Mouse (Mus musculus): ENCODE measurements around the gene Dnajb6. TPM values are rescaled to one million over a fixed set of nuclear protein-coding genes. Genes with fewer than 3 reads are reported as not detected.
A peak's percentile ranks its signal among the peaks of the same experiment; 100 is the strongest.

Gene Dnajb6
- polyA plus RNA-seq, 1 experiment from 2014 or later: 177 TPM

- Histone ChIP-seq H3K27me3 (ENCODE audit: low read depth, poor library complexity, severe bottlenecking) (no peaks in the 10 kb centered on the region), H3K4me1 (peaks cover 15% of the 10 kb centered on the region), H3K9me3 (replicated peaks) (no peaks in the 10 kb centered on the region), H3K36me3 (0 out of 2 replicates have a peak, but pooled peaks cover 7% of the 10 kb centered on the region), H3K27ac (peak overlapping the region; percentile 95), H3K4me3 (peak overlapping the region; percentile 78)
- WGBS: 1% methylated on average over 48 of the region's 48 CpGs
- DNase-seq (ENCODE audit: low spot score): no peak
These were observed 799 bp downstream of the Dnajb6 start for GRCm38 (mm10) chr5:29736073-29736900.

GRCm38 (mm10) chr5:29736942-29737341, 1.5 kb downstream of the Dnajb6 start:
- Histone ChIP-seq H3K27me3 (ENCODE audit: low read depth, poor library complexity, severe bottlenecking) (no peaks in the 10 kb centered on the region), H3K4me3 (peak overlapping the region; percentile 78), H3K27ac (peak overlapping the region; percentile 95; the same call in 1 of the 2 replicates), H3K9me3 (replicated peaks) (no peaks in the 10 kb centered on the region), H3K4me1 (peaks cover 15% of the 10 kb centered on the region), H3K36me3 (peaks cover 14% of the 10 kb centered on the region)
- 63% methylated on average over 9 of the region's 9 CpGs for WGBS
- DNase-seq (ENCODE audit: low spot score): no peak

GRCm38 (mm10) chr5:29737471-29737870, 2.0 kb downstream of the Dnajb6 start:
- peak overlapping the region; percentile 78; the same call in 1 of the 2 replicates for H3K4me3 ChIP-seq
- WGBS: 97% methylated on average over 5 of the region's 5 CpGs
- no peak for DNase-seq (ENCODE audit: low spot score)
- peaks cover 19% of the 10 kb centered on the region for H3K36me3 ChIP-seq
- H3K4me1 ChIP-seq: peaks cover 15% of the 10 kb centered on the region
- H3K9me3 ChIP-seq (replicated peaks): no peaks in the 10 kb centered on the region
- no peaks in the 10 kb centered on the region for H3K27me3 ChIP-seq (ENCODE audit: low read depth, poor library complexity, severe bottlenecking)
- no peak overlapping the region for H3K27ac ChIP-seq

- Histone ChIP-seq H3K36me3 (peaks cover 25% of the 10 kb centered on the region), H3K27ac (no peak overlapping the region), H3K27me3 (ENCODE audit: low read depth, poor library complexity, severe bottlenecking) (no peaks in the 10 kb centered on the region), H3K4me1 (peaks cover 15% of the 10 kb centered on the region), H3K9me3 (replicated peaks) (no peaks in the 10 kb centered on the region), H3K4me3 (no peak overlapping the region)
- no peak for DNase-seq (ENCODE audit: low spot score)
- 80% methylated on average over 4 of the region's 4 CpGs for WGBS
These were observed 2.6 kb downstream of the Dnajb6 start for GRCm38 (mm10) chr5:29738076-29738475.

- WGBS: 91% methylated on average over 1 of the region's 1 CpGs
- Histone ChIP-seq H3K27ac (no peak overlapping the region), H3K27me3 (ENCODE audit: low read depth, poor library complexity, severe bottlenecking) (no peaks in the 10 kb centered on the region)
These were observed 5.2 kb downstream of the Dnajb6 start for GRCm38 (mm10) chr5:29740651-29741050.

GRCm38 (mm10) chr5:29741093-29741492, 5.6 kb downstream of the Dnajb6 start:
- H3K4me3 ChIP-seq: no peak overlapping the region
- no peaks in the 10 kb centered on the region for H3K27me3 ChIP-seq (ENCODE audit: low read depth, poor library complexity, severe bottlenecking)
- WGBS: 83% methylated on average over 4 of the region's 4 CpGs
- DNase-seq (ENCODE audit: low spot score): no peak
- H3K27ac ChIP-seq: no peak overlapping the region
- H3K4me1 ChIP-seq: peaks cover 15% of the 10 kb centered on the region
- peaks cover 37% of the 10 kb centered on the region for H3K36me3 ChIP-seq
- no peaks in the 10 kb centered on the region for H3K9me3 ChIP-seq (replicated peaks)

More at GRCm38 (mm10) chr5:29740651-29741050, 5.2 kb downstream of the Dnajb6 start:
- Histone ChIP-seq H3K4me3 (no peak overlapping the region), H3K36me3 (peaks cover 37% of the 10 kb centered on the region), H3K4me1 (peaks cover 15% of the 10 kb centered on the region), H3K9me3 (replicated peaks) (no peaks in the 10 kb centered on the region)
- no peak for DNase-seq (ENCODE audit: low spot score)

GRCm38 (mm10) chr5:29747661-29748060, 12.2 kb downstream of the Dnajb6 start:
- Histone ChIP-seq H3K4me1 (no peaks in the 10 kb centered on the region), H3K27me3 (ENCODE audit: low read depth, poor library complexity, severe bottlenecking) (no peaks in the 10 kb centered on the region), H3K9me3 (replicated peaks) (no peaks in the 10 kb centered on the region), H3K4me3 (no peak overlapping the region), H3K36me3 (peaks cover 61% of the 10 kb centered on the region), H3K27ac (no peak overlapping the region)
- WGBS: 98% methylated on average over 2 of the region's 2 CpGs
- DNase-seq (ENCODE audit: low spot score): no peak

- Histone ChIP-seq H3K27ac (no peak overlapping the region), H3K4me1 (no peaks in the 10 kb centered on the region), H3K36me3 (peaks cover 82% of the 10 kb centered on the region), H3K9me3 (replicated peaks) (no peaks in the 10 kb centered on the region), H3K4me3 (no peak overlapping the region), H3K27me3 (ENCODE audit: low read depth, poor library complexity, severe bottlenecking) (no peaks in the 10 kb centered on the region)
- DNase-seq (ENCODE audit: low spot score): no peak
These were observed 15.8 kb downstream of the Dnajb6 start for GRCm38 (mm10) chr5:29751306-29751705.

GRCm38 (mm10) chr5:29752894-29753293, 17.4 kb downstream of the Dnajb6 start:
- Histone ChIP-seq H3K4me1 (no peaks in the 10 kb centered on the region), H3K4me3 (no peak overlapping the region), H3K27ac (no peak overlapping the region), H3K9me3 (replicated peaks) (no peaks in the 10 kb centered on the region), H3K36me3 (peaks cover 93% of the 10 kb centered on the region), H3K27me3 (ENCODE audit: low read depth, poor library complexity, severe bottlenecking) (no peaks in the 10 kb centered on the region)
- DNase-seq (ENCODE audit: low spot score): no peak

- Histone ChIP-seq H3K27me3 (ENCODE audit: low read depth, poor library complexity, severe bottlenecking) (no peaks in the 10 kb centered on the region), H3K27ac (no peak overlapping the region), H3K4me3 (no peak overlapping the region), H3K9me3 (replicated peaks) (no peaks in the 10 kb centered on the region), H3K36me3 (peaks cover 91% of the 10 kb centered on the region), H3K4me1 (no peaks in the 10 kb centered on the region)
- 87% methylated on average over 5 of the region's 5 CpGs for WGBS
- DNase-seq (ENCODE audit: low spot score): no peak
These were observed 23.8 kb downstream of the Dnajb6 start for GRCm38 (mm10) chr5:29759318-29759717.

- no peaks in the 10 kb centered on the region for H3K4me1 ChIP-seq
- 93% methylated on average over 1 of the region's 1 CpGs for WGBS
- peaks cover 86% of the 10 kb centered on the region for H3K36me3 ChIP-seq
- no peaks in the 10 kb centered on the region for H3K27me3 ChIP-seq (ENCODE audit: low read depth, poor library complexity, severe bottlenecking)
- no peak overlapping the region for H3K27ac ChIP-seq
- no peak for DNase-seq (ENCODE audit: low spot score)
- H3K9me3 ChIP-seq (replicated peaks): no peaks in the 10 kb centered on the region
- H3K4me3 ChIP-seq: no peak overlapping the region
These were observed 35.4 kb downstream of the Dnajb6 start for GRCm38 (mm10) chr5:29770935-29771334.

- H3K27me3 ChIP-seq (ENCODE audit: low read depth, poor library complexity, severe bottlenecking): no peaks in the 10 kb centered on the region
- no peak overlapping the region for H3K4me3 ChIP-seq
- no peaks in the 10 kb centered on the region for H3K9me3 ChIP-seq (replicated peaks)
- WGBS: 86% methylated on average over 2 of the region's 2 CpGs
- H3K4me1 ChIP-seq: no peaks in the 10 kb centered on the region
- peaks cover 93% of the 10 kb centered on the region for H3K36me3 ChIP-seq
- DNase-seq (ENCODE audit: low spot score): no peak
- no peak overlapping the region for H3K27ac ChIP-seq
These were observed 36.5 kb downstream of the Dnajb6 start for GRCm38 (mm10) chr5:29772038-29772437.

- 78% methylated on average over 4 of the region's 4 CpGs for WGBS
- no peaks in the 10 kb centered on the region for H3K9me3 ChIP-seq (replicated peaks)
- no peak overlapping the region for H3K27ac ChIP-seq
- peaks cover 93% of the 10 kb centered on the region for H3K36me3 ChIP-seq
- H3K4me3 ChIP-seq: no peak overlapping the region
- no peaks in the 10 kb centered on the region for H3K27me3 ChIP-seq (ENCODE audit: low read depth, poor library complexity, severe bottlenecking)
- no peak for DNase-seq (ENCODE audit: low spot score)
- no peaks in the 10 kb centered on the region for H3K4me1 ChIP-seq
These were observed 37.3 kb downstream of the Dnajb6 start for GRCm38 (mm10) chr5:29772651-29773330.
